In genomic region chr11:108136341-108136740, GRCm38 (mm10) we compare ENCODE assay signal across 12 mouse cellular contexts.
DNase-seq lines count a peak whose midpoint lies in the region; ATAC-seq lines count a peak whose summit lies in the region.
"Had no signal": no experiment of that assay in that cellular context is flagged by ENCODE, and none has a peak within 500 bp of the region (broad histone marks: within the 10 kb centered on the region; RNA-seq: fewer than 3 reads in every experiment).

No protein-coding gene starts in this region.

- DNase-seq in embryonic facial prominence, embryonic 14.5 days (ENCODE audit: low spot score), result peak; percentile 28
- DNase-seq in embryonic facial prominence, embryonic 10.5 days (ENCODE audit: low spot score), result no peak
- no peak for DNase-seq in heart, adult 9 months (ENCODE audit: low spot score in 2 of 2)
- DNase-seq in midbrain, embryonic 14.5 days, result no peak
- DNase-seq in retina, postnatal 1 day, result peak; percentile 48
- no peak for DNase-seq in urinary bladder, adult 2 months (ENCODE audit: low spot score)
- DNase-seq: kidney, postnatal 36 days; lung, postnatal 10 days had no signal

- H3K9ac ChIP-seq in embryonic facial prominence, embryonic 14.5 days (ENCODE audit: low read depth, low read length), result no peak overlapping the region
- H3K9ac ChIP-seq in heart, embryonic 13.5 days, result peak overlapping the region; percentile 40; the same call in 1 of the 2 replicates
- no peak overlapping the region for H3K9ac ChIP-seq in midbrain, embryonic 16.5 days (ENCODE audit: low read depth, low read length)
- no peak overlapping the region for H3K9ac ChIP-seq in midbrain, embryonic 14.5 days (replicated peaks; ENCODE audit: low read length)
- H3K9ac ChIP-seq: embryonic facial prominence, embryonic 12.5 days; limb, embryonic 15.5 days had no signal

- no peak overlapping the region for H3K4me3 ChIP-seq in embryonic facial prominence, embryonic 14.5 days (ENCODE audit: low read depth, low read length)
- no peak overlapping the region for H3K4me3 ChIP-seq in embryonic facial prominence, embryonic 10.5 days
- no peak overlapping the region for H3K4me3 ChIP-seq in heart, embryonic 13.5 days
- H3K4me3 ChIP-seq in midbrain, embryonic 16.5 days (ENCODE audit: low read depth, low read length), result no peak overlapping the region
- H3K4me3 ChIP-seq in midbrain, embryonic 14.5 days (replicated peaks; ENCODE audit: low read depth, low read length), result no peak overlapping the region
- H3K4me3 ChIP-seq: embryonic facial prominence, embryonic 12.5 days; limb, embryonic 15.5 days had no signal

- no peaks in the 10 kb centered on the region for H3K27me3 ChIP-seq in embryonic facial prominence, embryonic 14.5 days (replicated peaks; ENCODE audit: control insufficient read depth, insufficient read depth, low read length)
- H3K27me3 ChIP-seq in embryonic facial prominence, embryonic 10.5 days (replicated peaks; ENCODE audit: low read depth, poor library complexity, severe bottlenecking), result no peaks in the 10 kb centered on the region
- H3K27me3 ChIP-seq in heart, embryonic 13.5 days (replicated peaks), result no peaks in the 10 kb centered on the region
- H3K27me3 ChIP-seq in midbrain, embryonic 16.5 days (ENCODE audit: control insufficient read depth, insufficient read depth, low read depth, low read length), result no peaks in the 10 kb centered on the region
- H3K27me3 ChIP-seq in midbrain, embryonic 14.5 days (ENCODE audit: control insufficient read depth, insufficient read depth, low read length), result no peaks in the 10 kb centered on the region
- H3K27me3 ChIP-seq: embryonic facial prominence, embryonic 12.5 days; limb, embryonic 15.5 days had no signal

- H3K27ac ChIP-seq in embryonic facial prominence, embryonic 14.5 days (replicated peaks; ENCODE audit: low read depth, low read length), result no peak overlapping the region
- no peak overlapping the region for H3K27ac ChIP-seq in embryonic facial prominence, embryonic 10.5 days (replicated peaks)
- peak overlapping the region; percentile 76 for H3K27ac ChIP-seq in heart, embryonic 13.5 days (replicated peaks)
- H3K27ac ChIP-seq in midbrain, embryonic 16.5 days (ENCODE audit: low read length), result peak overlapping the region; percentile 51
- no peak overlapping the region for H3K27ac ChIP-seq in midbrain, embryonic 14.5 days (replicated peaks; ENCODE audit: low read depth, low read length)
- H3K27ac ChIP-seq: embryonic facial prominence, embryonic 12.5 days had no signal

- no peak overlapping the region for H3K4me2 ChIP-seq in embryonic facial prominence, embryonic 14.5 days (ENCODE audit: low read depth, low read length)
- peak overlapping the region; percentile 9; the same call in 1 of the 2 replicates for H3K4me2 ChIP-seq in heart, embryonic 13.5 days
- no peak overlapping the region for H3K4me2 ChIP-seq in midbrain, embryonic 16.5 days (ENCODE audit: low read length)
- no peak overlapping the region for H3K4me2 ChIP-seq in midbrain, embryonic 14.5 days (ENCODE audit: low read length)
- H3K4me2 ChIP-seq: embryonic facial prominence, embryonic 12.5 days; limb, embryonic 15.5 days had no signal

- no peaks in the 10 kb centered on the region for H3K9me3 ChIP-seq in embryonic facial prominence, embryonic 14.5 days (ENCODE audit: control insufficient read depth, low read length)
- no peaks in the 10 kb centered on the region for H3K9me3 ChIP-seq in embryonic facial prominence, embryonic 10.5 days
- H3K9me3 ChIP-seq in heart, embryonic 13.5 days, result no peaks in the 10 kb centered on the region
- no peaks in the 10 kb centered on the region for H3K9me3 ChIP-seq in midbrain, embryonic 16.5 days (replicated peaks; ENCODE audit: control insufficient read depth, low read length, poor library complexity, severe bottlenecking)
- no peaks in the 10 kb centered on the region for H3K9me3 ChIP-seq in midbrain, embryonic 14.5 days (ENCODE audit: control insufficient read depth, low read length)
- H3K9me3 ChIP-seq: embryonic facial prominence, embryonic 12.5 days; limb, embryonic 15.5 days had no signal

- WGBS in embryonic facial prominence, embryonic 14.5 days, result 55% methylated on average over 3 of the region's 3 CpGs
- WGBS in embryonic facial prominence, embryonic 10.5 days, result 62% methylated on average over 3 of the region's 3 CpGs
- WGBS in heart, embryonic 13.5 days, result 43% methylated on average over 3 of the region's 3 CpGs
- 49% methylated on average over 3 of the region's 3 CpGs for WGBS in midbrain, embryonic 16.5 days
- WGBS in midbrain, embryonic 14.5 days, result 58% methylated on average over 3 of the region's 3 CpGs

- H3K36me3 ChIP-seq in embryonic facial prominence, embryonic 14.5 days (ENCODE audit: control insufficient read depth, insufficient read depth, low read length), result no peaks in the 10 kb centered on the region
- H3K36me3 ChIP-seq in embryonic facial prominence, embryonic 10.5 days (replicated peaks), result no peaks in the 10 kb centered on the region
- H3K36me3 ChIP-seq in heart, embryonic 13.5 days, result no peaks in the 10 kb centered on the region
- no peaks in the 10 kb centered on the region for H3K36me3 ChIP-seq in midbrain, embryonic 16.5 days (ENCODE audit: control insufficient read depth, insufficient read depth, low read length)
- H3K36me3 ChIP-seq in midbrain, embryonic 14.5 days (ENCODE audit: control insufficient read depth, insufficient read depth, low read length), result no peaks in the 10 kb centered on the region
- H3K36me3 ChIP-seq: embryonic facial prominence, embryonic 12.5 days; limb, embryonic 15.5 days had no signal

- peaks cover 13% of the 10 kb centered on the region; the same call in 1 of the 2 replicates for H3K4me1 ChIP-seq in embryonic facial prominence, embryonic 14.5 days (ENCODE audit: control insufficient read depth, insufficient read depth, low read length)
- peaks cover 15% of the 10 kb centered on the region for H3K4me1 ChIP-seq in embryonic facial prominence, embryonic 10.5 days
- H3K4me1 ChIP-seq in heart, embryonic 13.5 days, result peaks cover 47% of the 10 kb centered on the region
- peaks cover 22% of the 10 kb centered on the region for H3K4me1 ChIP-seq in midbrain, embryonic 16.5 days (ENCODE audit: control insufficient read depth, insufficient read depth, low read length)
- H3K4me1 ChIP-seq in midbrain, embryonic 14.5 days (ENCODE audit: control insufficient read depth, insufficient read depth, low read length), result peaks cover 13% of the 10 kb centered on the region; the same call in 1 of the 2 replicates

- ATAC-seq in embryonic facial prominence, embryonic 14.5 days (ENCODE audit: low read depth), result no peak
- no peak for ATAC-seq in heart, embryonic 13.5 days (ENCODE audit: extremely low read depth, insufficient number of reproducible peaks, low FRiP score, low TSS enrichment)
- 0 out of 2 replicates have a peak, but pooled peaks have one; percentile 26 for ATAC-seq in midbrain, embryonic 16.5 days
- no peak for ATAC-seq in midbrain, embryonic 14.5 days (ENCODE audit: low FRiP score, low TSS enrichment)

Comparison
In these comparisons a context has a peak if more than half of its experiments do, and no peak if none do; other contexts are left out.
1. DNase-seq: peak in embryonic facial prominence, embryonic 14.5 days (single experiment) and retina, postnatal 1 day (single experiment); none in embryonic facial prominence, embryonic 10.5 days (single experiment), heart, adult 9 months (0 of 2), midbrain, embryonic 14.5 days (single experiment) and urinary bladder, adult 2 months (single experiment).
2. H3K27ac ChIP-seq: peak in heart, embryonic 13.5 days (single experiment) and midbrain, embryonic 16.5 days (single experiment); none in embryonic facial prominence, embryonic 14.5 days (single experiment), embryonic facial prominence, embryonic 10.5 days (single experiment) and midbrain, embryonic 14.5 days (single experiment).